Mouse (Mus musculus): ENCODE measurements around the gene Lrmda.
A peak's percentile ranks its signal among the peaks of the same experiment; 100 is the strongest.
"Not testable (repeated sequence)": the region's sequence is repeated elsewhere in the genome, so short reads cannot be mapped to it uniquely, and the experiment has no call there.

The Lrmda gene

DNA sequence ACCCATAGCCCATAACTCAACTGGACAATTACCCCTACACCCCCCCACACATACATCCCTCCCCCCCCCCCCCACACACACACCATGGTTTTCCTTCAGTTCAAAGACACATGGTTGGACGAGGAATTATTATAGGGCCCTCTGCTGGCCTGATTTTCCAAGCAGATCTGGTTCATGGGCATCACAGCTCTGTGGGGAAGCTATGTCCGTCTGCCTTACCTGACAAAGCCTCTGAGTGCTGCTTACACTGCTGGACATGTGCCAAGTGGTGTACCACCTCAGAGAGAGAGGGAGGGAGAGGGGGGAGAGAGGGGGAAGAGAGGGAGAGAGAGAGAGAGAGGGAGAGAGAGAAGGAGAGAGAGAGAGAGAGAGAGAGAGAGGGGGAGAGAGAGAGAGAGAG is 762.9 kb downstream of the Lrmda start:
- no peak for DNase-seq (ENCODE audit: extremely low read depth, low read depth)

DNA sequence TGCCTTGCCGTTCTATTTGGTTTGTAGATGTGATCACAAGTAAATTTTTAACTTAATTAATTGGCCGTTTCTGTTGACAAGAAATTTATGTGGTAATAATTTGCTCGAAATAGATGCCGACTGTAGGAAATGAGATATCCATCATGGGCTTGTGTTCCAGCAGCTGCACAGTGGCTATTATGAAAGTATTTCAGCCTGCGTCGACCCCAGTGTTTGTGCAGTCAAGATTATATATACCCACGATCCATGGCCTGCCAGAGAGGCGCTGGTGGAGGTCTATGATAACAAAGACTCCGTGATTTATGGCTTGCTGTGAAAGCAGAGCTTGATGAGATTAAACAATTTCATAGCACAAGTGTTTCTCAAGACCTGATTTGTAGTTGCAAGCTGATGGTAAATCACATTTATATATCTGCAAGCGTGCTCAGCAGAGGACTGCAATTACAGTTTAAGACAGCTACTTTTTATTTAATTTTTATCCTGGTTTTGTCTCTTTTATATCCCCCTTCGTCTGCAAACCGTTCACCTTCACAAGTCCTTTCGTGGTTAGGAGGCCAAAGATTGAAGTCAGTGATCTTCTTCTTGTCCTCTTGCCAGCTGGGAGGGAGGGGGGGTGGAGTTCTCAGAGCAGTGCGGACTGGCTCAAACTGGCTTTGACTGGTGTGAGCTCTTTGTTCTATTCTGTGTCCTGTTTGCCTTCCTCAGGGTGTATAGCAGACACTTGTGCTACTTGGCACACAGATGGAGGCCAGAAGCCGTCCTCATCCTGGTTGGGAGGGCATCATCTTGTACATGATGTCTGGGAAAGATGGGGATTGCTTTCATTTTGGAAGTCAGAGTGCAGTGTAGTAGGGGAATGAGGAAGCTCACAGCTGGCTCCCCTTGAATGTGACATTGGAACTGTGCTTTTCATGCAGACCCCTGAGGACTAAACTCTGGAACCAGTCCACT is 764.0 kb downstream of the Lrmda start:
- DNase-seq (ENCODE audit: extremely low read depth, low read depth): no peak

DNA sequence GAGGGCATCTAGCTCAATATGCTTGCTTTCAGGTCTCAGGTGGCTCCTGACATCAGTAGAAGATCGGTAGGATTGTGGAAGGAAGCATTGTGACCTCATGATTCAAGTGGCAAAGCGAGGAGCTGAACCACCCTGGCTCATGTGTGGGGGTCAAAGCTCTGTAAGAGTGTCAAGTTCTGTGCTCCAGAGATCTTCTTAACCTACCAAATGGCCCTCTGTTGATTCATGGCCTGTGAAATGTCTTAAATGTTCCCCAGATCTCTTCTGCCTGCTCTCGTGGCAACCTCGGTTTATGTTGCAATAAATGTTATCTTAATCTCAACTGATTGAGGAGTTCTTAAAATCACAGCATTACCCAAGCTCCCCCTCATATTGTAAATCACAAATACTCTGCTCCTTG is 780.5 kb downstream of the Lrmda start:
- no peak for DNase-seq (ENCODE audit: extremely low read depth, low read depth)

DNA sequence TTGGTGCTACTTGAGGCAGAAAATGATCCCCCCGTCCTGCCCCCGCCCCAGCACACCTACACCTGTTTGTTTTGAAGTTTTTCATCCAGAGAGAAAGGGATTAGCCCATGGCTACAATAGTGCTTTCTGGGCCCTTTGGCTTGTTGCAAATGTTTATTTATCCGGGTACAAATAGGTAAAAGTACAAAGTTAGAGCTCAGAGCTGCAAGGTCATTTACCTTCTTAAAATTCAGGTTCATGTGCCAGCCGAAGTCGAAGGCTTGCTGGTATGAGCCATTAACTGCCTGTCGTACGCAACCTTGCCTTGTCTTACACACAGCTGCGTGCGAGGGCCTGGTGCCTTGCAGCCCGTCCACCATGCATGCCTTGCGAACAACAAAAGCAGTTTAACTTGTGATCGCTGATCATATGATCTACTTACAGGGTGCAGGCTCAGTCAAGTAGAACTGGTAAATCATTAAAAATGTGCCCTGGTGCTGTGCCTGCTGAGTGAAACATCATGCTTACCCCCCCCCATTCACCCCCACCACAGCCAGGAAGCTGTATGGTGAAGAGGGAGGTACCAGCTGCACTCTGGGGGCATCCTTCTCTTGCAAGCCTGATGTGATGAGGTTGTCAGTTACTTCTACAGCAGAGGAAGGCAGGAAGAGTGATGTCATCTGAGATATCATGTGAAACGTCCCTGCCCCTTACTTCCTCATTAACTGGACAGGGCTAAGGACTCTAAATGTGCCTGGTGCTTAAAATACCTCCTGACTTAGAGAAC is 781.5 kb downstream of the Lrmda start:
- DNase-seq (ENCODE audit: extremely low read depth, low read depth): peak; percentile 33

DNA sequence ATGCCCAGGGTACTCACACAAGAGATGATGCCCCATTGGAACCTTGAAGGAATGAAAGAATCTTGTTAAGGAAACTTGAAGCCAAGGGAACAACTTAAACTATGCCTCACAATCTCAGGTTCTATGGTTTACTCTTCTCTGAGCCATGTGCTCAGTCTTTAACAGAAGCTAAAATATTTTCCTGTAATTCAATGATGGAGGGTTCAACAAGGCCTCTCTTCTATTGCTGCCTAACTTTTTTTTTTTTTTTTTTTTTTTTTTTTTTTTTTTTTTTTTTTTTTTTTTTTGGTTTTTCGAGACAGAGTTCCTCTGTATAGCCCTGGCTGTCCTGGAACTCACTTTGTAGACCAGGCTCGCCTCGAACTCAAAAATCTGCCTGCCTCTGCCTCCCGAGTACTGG is 782.2 kb downstream of the Lrmda start:
- DNase-seq (ENCODE audit: extremely low read depth, low read depth): not testable (repeated sequence)

DNA sequence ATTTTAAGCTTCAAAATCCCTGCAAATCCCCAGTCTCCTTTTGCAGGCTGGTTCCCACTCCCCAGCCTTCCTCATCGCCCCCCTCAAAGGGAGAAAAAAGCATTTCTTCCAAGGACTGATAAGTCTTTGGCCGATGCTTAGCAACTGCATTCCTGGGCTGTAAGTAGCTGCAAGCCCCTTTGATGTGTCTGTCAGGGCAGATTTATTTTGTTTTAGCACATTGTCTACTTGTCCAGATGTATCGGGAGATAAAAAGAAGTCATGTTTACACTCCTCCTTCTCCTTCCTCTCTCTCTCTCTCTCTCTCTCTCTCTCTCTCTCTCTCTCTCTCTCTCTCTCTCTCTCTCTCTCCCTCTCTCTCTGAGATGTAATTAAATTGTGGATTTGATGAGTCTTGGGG is 787.8 kb downstream of the Lrmda start:
- no peak for DNase-seq (ENCODE audit: extremely low read depth, low read depth)

DNA sequence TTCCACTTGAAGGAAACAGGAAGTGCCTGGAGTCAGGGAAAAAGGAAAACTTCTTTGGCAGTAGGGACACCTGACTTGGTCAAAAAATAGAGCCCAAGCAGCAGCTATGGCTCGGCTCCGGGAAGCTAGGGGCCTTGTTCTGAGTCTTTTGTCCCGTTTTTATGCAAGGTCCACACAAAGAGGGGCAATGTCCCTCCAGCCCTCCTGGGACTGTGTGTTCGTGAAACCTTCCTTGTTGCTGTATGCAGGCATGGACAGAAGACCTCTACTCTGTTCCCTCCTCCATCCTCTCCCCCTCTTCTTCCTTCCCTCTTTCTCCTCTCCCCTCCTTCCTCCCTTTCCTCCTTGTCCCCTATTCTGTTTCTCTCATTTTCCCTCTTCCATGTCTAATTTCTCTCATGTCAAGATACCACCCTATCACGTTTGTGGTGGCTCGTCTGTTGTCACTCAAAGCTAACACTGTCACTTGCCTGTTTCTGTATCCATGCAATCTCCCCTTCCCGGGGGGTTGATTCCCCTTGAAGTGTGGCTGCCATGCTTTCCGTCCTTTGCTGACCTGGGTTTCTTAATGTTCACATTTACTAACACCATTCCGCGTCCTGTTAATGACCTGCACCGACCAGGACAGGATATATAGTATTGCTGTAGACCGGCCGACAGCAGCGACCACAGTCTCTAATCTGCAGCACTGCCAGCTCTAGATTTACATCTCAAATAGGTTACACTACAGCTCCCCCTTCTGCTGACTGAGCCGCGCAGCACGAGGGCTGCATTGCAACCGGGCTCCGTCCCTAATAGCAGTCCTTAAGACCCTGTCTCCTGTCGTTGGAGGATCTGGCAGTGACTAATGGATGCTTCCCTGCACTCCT is 788.4 kb downstream of the Lrmda start:
- no peak for DNase-seq (ENCODE audit: extremely low read depth, low read depth)

DNA sequence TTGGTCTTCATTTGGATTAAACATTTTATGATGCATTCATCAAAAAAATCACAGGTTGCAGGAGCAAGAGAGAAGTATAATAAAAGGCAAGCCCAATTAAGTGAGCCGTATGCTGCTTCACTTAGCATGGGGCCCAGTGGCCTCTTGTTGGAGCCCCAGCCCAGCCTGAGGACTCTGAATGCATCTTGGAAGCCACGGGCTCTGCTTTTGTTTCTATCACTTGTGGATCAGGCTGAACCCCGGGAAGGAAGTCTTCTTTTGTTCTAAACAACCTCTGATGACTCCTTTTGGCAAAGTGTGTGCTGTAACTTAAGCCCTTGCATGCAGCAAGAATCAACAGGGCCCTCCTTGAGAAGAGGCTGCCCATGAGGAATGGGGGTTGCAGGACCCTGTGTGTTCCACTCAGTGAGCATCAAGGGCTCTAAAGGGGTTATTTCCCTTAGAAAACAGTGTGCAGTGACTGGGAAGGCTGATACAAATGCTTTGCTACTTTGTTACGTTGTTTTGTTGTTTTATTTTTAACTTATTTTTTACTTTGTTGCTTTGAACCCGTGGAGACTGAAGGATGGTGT is 789.2 kb downstream of the Lrmda start:
- no peak for DNase-seq (ENCODE audit: extremely low read depth, low read depth)

DNA sequence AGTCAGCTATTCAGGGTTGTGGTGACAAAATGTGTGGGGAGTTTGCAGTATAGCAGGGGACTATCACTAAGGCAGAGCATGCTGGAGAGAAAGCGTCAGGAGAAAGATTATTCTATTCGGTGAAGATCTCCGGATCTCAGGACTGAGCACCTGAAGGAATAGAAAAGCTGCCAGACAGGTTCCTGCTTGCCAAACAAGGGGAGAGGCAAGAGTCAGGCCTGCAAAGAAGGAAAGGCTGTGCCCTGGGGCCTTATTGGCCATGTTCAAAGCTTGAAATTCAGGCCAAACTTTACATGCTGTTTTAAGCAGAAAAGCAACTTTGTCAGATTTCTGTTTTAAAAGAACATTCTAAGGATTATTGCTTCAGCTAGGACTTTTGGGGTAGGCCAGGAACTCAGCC is 789.7 kb downstream of the Lrmda start:
- no peak for DNase-seq (ENCODE audit: extremely low read depth, low read depth)

DNA sequence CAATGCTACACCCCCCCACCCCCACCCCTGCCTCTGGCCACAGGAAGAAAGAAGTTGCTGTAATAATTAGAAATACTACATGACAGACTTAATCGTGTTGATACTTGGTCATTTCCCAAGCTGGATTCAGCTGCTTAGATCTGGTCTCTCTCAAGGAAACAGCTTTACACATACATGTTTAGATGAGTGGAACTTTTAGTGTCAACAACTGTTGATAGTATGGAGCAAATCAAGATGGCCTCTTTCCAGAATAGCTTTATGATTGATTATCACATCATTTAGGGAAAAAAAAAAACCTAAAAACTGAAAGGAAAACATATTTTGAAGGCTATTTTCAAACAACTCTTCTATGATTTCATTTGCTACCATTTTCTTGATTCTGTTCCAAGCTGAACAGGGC is 791.0 kb downstream of the Lrmda start:
- no peak for DNase-seq (ENCODE audit: extremely low read depth, low read depth)

DNA sequence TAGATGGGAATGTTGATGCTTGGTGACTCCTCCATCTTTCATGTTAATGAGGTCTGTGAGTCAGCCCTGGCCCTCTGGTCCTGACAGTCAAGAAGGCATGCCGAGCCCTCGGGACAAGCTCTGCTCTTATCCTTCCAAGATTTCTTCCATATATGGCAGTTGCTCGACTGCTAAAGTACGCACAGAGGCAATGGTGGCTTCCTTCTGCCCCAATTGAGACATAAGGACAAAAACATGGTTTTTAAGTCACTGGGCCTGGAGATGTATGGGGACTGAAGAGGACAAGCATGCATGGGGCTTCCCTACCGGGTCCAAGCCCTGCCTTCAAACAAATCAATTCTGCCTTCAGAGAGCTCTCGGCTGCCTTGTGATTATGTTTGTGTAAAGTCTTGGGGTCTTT is 793.3 kb downstream of the Lrmda start:
- no peak for DNase-seq (ENCODE audit: extremely low read depth, low read depth)

DNA sequence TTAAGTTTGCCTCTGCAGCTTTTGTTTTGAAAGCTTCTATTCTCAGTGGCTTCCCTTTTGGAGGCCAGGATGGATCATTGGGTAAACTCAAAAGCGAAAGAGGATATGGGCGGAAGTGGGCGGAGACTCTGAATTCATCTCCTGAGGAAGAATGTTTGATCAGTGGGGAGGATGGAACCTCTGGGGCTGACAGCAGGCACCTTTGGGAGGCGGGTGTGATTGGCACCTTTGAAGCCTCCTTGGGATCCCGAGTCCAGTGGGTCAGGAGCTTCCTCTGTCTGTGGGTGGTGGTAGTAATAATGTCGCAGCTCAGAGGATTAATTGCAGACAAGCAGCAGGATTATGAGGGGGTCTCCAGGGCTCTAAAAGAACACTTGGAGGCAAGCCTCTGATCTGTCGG is 793.9 kb downstream of the Lrmda start:
- no peak for DNase-seq (ENCODE audit: extremely low read depth, low read depth)

DNA sequence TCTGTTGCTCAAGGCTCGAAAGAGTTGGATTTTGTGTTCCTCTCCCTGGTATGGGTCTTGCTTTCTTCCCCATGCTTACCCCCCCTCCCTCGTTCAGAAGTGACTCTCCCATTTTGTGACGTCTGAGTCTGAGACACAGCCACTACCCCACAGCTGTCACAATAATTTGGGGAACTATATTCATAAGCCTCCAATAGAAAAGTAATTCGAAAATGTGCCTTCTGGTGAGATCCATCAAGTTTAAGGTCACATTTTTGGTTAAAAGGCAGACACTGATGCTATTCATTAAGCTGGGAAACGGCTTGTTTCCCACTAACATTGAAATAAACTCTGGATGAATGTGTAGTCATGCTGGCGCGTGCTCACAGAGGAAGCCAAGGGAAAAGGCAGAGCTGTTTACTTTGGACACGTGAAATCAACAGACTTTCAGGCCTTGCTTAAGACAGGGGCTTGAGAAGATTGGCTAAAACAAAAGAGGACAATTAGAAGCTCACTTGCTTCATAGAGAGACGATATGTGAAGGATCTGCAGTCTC is 795.4 kb downstream of the Lrmda start:
- DNase-seq (ENCODE audit: extremely low read depth, low read depth): no peak

DNA sequence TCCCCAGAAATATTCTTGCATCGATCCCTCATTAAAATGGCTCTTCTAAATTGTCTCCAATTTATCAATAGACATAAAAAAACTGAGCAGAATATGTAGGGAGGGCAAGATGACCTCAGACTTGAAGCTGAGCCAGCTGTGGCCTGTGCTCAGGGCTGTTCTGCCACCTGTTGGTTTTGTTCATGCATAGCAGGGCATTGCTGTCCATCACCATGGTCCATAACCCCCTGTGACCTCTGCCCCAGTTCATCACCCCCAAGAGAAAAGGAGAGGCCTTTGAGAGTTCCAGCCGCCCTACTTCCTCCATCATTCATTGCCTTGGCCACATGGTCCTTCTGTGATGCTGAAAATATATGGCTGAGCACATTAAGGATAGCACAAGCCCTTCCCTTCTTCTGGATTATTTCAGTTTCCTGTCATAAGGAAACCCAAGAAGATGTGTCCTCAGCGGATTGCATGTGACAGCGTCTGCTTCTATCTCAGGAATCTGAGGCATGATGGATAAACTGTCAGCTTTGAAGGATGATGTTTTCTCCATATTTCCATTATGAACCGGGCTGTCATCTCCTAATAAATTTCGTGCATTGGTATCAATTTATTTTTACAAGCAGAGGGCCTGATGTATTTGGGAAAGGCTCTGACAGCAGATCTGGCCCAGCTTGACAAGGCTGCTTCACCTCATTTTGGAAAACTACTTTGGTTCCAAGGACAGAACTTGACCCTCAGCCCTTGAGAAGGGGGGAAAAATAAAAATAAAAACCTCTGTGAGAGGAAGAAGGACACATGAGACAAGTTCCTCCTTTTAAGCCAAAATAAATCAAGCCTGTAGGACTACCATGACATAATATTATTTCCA is 798.1 kb downstream of the Lrmda start:
- no peak for DNase-seq (ENCODE audit: extremely low read depth, low read depth)

DNA sequence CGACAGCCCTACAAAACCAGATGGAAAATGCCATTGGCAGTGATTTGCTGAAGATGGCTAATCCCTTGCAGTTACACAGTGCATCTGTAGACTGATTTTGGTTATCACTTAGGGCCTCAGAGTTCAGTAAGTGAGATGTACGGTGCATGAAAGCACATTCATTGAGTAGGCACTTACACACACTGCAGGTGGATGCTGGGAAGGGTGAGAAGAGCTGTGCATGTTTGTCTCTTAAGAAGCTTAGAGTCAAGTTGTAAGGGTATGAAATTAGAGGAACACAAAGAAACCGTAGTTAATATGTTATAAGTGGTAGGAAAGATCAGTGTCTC is 798.7 kb downstream of the Lrmda start:
- DNase-seq (ENCODE audit: extremely low read depth, low read depth): no peak

DNA sequence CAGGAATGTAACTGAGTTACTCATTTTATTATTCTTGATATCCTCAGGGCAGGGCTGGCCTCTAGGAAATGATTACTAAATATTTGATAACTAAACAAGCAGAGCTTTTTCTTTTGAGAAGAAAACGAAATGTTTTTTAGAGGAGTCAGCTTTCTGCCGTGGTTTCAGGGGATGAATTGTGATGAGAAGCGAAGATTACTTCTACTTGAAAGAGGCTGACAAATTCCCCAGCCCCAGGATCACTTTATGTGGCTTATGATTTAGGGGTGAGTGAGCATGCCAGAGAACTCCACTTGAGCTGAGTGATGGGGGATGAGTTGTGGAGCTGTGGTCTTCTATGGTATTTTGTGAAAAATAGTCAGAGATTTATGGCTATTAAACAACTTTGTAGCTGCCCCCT is 803.4 kb downstream of the Lrmda start:
- no peak for DNase-seq (ENCODE audit: extremely low read depth, low read depth)

DNA sequence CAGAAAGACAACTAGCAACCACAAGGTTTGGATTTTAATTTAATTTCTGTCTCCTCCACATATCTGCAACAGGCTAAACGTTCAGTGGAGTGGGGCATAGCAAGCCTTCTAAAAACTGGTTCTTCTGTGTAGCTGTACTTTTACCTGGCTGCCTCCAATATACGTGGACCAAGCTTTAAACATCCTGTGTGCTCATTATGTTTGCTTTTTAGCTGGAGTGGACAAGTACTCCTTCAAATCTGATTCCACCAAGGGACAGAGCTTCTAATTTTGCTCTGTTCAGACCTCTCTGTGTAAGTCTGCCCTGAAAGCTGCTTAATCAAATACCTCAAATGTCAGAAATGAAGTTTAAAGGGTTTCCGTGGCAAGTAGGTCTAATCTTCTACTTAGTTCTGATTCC is 807.3 kb downstream of the Lrmda start:
- no peak for DNase-seq (ENCODE audit: extremely low read depth, low read depth)

DNA sequence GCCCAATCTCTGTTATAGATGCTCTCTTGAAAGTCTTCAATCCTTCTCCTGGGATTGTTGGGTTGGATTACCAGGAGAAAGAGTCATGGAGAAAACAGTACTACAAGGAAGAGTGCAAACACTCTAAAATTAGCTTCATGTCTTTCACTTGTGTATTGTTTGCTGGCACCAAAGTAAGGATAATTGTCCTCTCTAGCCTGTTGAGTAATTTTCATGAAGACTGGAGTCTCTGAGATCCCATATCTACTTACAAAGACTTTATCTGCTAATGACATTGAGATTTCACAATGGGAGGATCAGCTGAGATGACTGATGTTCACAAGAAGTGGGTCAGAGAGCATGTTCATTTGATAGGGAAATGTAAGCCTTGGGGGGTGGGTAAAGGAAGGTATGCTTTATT is 817.5 kb downstream of the Lrmda start:
- DNase-seq (ENCODE audit: extremely low read depth, low read depth): no peak

DNA sequence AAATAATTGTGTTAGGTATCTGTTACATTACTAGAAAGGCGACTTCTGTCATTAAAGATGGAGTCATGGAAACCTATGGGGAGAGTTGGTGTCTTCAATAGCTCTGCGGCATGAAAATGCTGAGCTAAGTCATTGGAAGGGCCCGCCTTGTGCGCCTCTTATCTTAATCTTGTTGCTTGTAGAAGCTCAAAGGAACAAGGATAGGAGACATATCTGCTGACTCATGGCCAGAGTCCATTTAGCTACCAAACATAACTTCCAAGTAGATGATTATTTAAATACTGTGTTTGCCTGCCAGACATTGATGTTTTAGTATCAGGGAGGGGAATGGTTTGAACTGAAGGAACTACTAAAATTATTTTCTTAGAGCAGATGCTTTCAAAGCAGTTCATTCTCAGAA is 821.6 kb downstream of the Lrmda start:
- DNase-seq (ENCODE audit: extremely low read depth, low read depth): peak; percentile 13

DNA sequence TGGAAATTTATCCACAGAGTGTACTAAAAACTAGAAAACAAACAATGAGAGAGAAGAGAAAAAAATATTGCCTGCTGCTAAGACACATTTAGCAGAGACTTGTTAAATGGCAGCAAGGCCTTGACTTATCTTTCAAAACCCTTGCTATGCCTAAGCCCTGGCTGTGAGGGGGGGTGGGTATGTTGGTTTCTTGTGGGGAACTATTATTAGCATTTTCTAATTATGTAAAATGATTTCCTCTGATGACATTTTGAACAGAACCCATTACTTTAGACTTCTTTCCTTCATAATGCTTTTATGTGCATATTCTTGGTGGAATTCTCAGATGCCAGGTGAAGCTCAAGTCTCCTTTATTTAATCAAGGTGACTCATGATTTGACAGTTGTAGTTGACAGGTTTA is 824.5 kb downstream of the Lrmda start:
- DNase-seq (ENCODE audit: extremely low read depth, low read depth): no peak
